Mouse (Mus musculus) liver, adult 2 months (tissue): Measurements from ENCODE around the gene Bmpr1a. TPM values are rescaled to one million over a fixed set of nuclear protein-coding genes. Genes with fewer than 3 reads are reported as not detected.
A peak's percentile ranks its signal among the peaks of the same experiment; 100 is the strongest.
"Not testable (repeated sequence)": the region's sequence is repeated elsewhere in the genome, so short reads cannot be mapped to it uniquely, and the experiment has no call there.

Source experiments
- DNase-seq: peaks from one replicate; pipeline ENCODE4 v3.0.0-alpha.2; 2011; ENCODE audit warnings: low read depth, low spot score; ENCODE audit errors: extremely low read depth
- H3K27ac ChIP-seq: fragments of 200-500 bp; replicated peaks from 2 replicates; pipeline ENCODE4 v1.5.1; 2012; ENCODE audit warnings: low read depth, mild to moderate bottlenecking, control low read depth, inconsistent platforms, low read length; ENCODE audit not compliant: insufficient read depth
- H3K27me3 ChIP-seq: fragments of 200-500 bp; 2 replicates; pipeline ENCODE4 v1.6.1; 2012; ENCODE audit warnings: mild to moderate bottlenecking, moderate library complexity, low read length, inconsistent platforms; ENCODE audit not compliant: control insufficient read depth, insufficient read depth
- H3K36me3 ChIP-seq: fragments of 200-500 bp; 2 replicates; pipeline ENCODE4 v1.6.1; 2012; ENCODE audit warnings: low read length, inconsistent platforms; ENCODE audit not compliant: control insufficient read depth, insufficient read depth
- H3K4me1 ChIP-seq: fragments of 200-500 bp; 2 replicates; pipeline ENCODE4 v1.6.1; 2011; ENCODE audit warnings: low read length; ENCODE audit not compliant: control insufficient read depth, insufficient read depth
- H3K4me3 ChIP-seq: fragments of 200-500 bp; 2 replicates; pipeline ENCODE4 v1.5.1; 2011; ENCODE audit warnings: low read depth, mild to moderate bottlenecking, control low read depth, low read length, moderate library complexity; ENCODE audit not compliant: insufficient read depth
- H3K79me2 ChIP-seq: fragments of 200-500 bp; 2 replicates; pipeline ENCODE4 v1.6.1; 2012; ENCODE audit warnings: inconsistent platforms, mild to moderate bottlenecking, low read length, moderate library complexity; ENCODE audit not compliant: control insufficient read depth, insufficient read depth
- H3K9ac ChIP-seq: fragments of 200-500 bp; 2 replicates; pipeline ENCODE4 v1.6.1; 2012; ENCODE audit warnings: low read depth, mild to moderate bottlenecking, control low read depth, inconsistent platforms, low read length
- CTCF ChIP-seq: fragments of 200-500 bp; IDR thresholded peaks from 2 replicates; pipeline ENCODE4 v1.5.1; 2011; ENCODE audit warnings: low read depth, low read length, control low read depth
- POLR2A ChIP-seq: fragments of 200-500 bp; IDR thresholded peaks from 2 replicates; pipeline ENCODE4 v1.6.1; 2011; ENCODE audit warnings: low read length, control low read depth; ENCODE audit not compliant: insufficient read depth; ENCODE audit errors: extremely low read depth
- WGBS: fragments of 180-500 bp; shearing (Covaris S2); methylation state at CpG from one replicate; pipeline ENCODE4 v1.1.7; 2018; 5-methylcytosine and 5-hydroxymethylcytosine counted together
- polyA plus RNA-seq: library from polyadenylated mRNA; depleted of rRNA; stranded (reverse); fragments of >200 nt; gene quantifications from 2 replicates; pipeline ENCODE4 v1.2.3, GENCODE M21; 2012
- total RNA-seq: library from RNA; depleted of rRNA; stranded (reverse); fragments of >200 nt; gene quantifications from 2 replicates; pipeline ENCODE4 v1.2.3, GENCODE M21; 2014

The Bmpr1a gene
- total and polyA plus RNA-seq, 2 experiments = 4.5 to 20.4 TPM

- Histone ChIP-seq H3K79me2 (no peaks in the 10 kb centered on the region), H3K27me3 (no peaks in the 10 kb centered on the region), H3K36me3 (no peaks in the 10 kb centered on the region), H3K4me1 (no peaks in the 10 kb centered on the region), H3K4me3 (no peak overlapping the region), H3K9ac (no peak overlapping the region), H3K27ac (no peak overlapping the region)
- TF ChIP-seq CTCF = peak; percentile 83
- TF ChIP-seq POLR2A = no peak
- DNase-seq = no peak
- WGBS = 89% methylated on average over 6 of the region's 6 CpGs
These were observed 130.5 kb downstream of the Bmpr1a start for GRCm38 (mm10) chr14:34372646-34373045.

- WGBS = 20% methylated on average over 2 of the region's 2 CpGs
- no peak overlapping the region for H3K9ac ChIP-seq
- no peaks in the 10 kb centered on the region for H3K4me1 ChIP-seq
- no peaks in the 10 kb centered on the region for H3K36me3 ChIP-seq
- H3K4me3 ChIP-seq = no peak overlapping the region
- H3K79me2 ChIP-seq = no peaks in the 10 kb centered on the region
- no peak for TF ChIP-seq CTCF
- TF ChIP-seq POLR2A = no peak
- H3K27ac ChIP-seq = no peak overlapping the region
- peak; percentile 28 for DNase-seq
- no peaks in the 10 kb centered on the region for H3K27me3 ChIP-seq
These were observed 131.4 kb downstream of the Bmpr1a start for GRCm38 (mm10) chr14:34371763-34372162.

- no peak for TF ChIP-seq CTCF
- no peak for TF ChIP-seq POLR2A
- no peak for DNase-seq
These were observed 132.2 kb downstream of the Bmpr1a start for GRCm38 (mm10) chr14:34370921-34371320.

GRCm38 (mm10) chr14:34370203-34370602 is 132.9 kb downstream of the Bmpr1a start:
- no peaks in the 10 kb centered on the region for H3K79me2 ChIP-seq
- no peaks in the 10 kb centered on the region for H3K36me3 ChIP-seq
- DNase-seq = peak; percentile 53
- no peaks in the 10 kb centered on the region for H3K27me3 ChIP-seq
- TF ChIP-seq CTCF = peak; percentile 81
- no peak for TF ChIP-seq POLR2A
- H3K4me1 ChIP-seq = no peaks in the 10 kb centered on the region
- H3K4me3 ChIP-seq = no peak overlapping the region
- no peak overlapping the region for H3K9ac ChIP-seq
- WGBS = 61% methylated on average over 3 of the region's 3 CpGs
- no peak overlapping the region for H3K27ac ChIP-seq

More at GRCm38 (mm10) chr14:34370921-34371320, 132.2 kb downstream of the Bmpr1a start:
- Histone ChIP-seq H3K36me3 (no peaks in the 10 kb centered on the region), H3K27ac (no peak overlapping the region), H3K9ac (no peak overlapping the region), H3K79me2 (no peaks in the 10 kb centered on the region), H3K4me3 (no peak overlapping the region), H3K4me1 (no peaks in the 10 kb centered on the region), H3K27me3 (no peaks in the 10 kb centered on the region)
- WGBS = 92% methylated on average over 3 of the region's 3 CpGs

- 94% methylated on average over 2 of the region's 2 CpGs for WGBS
These were observed 138.0 kb downstream of the Bmpr1a start for GRCm38 (mm10) chr14:34365147-34365507.

GRCm38 (mm10) chr14:34364254-34365146 is 138.6 kb downstream of the Bmpr1a start:
- WGBS = 95% methylated on average over 15 of the region's 15 CpGs
- not testable (repeated sequence) for DNase-seq, H3K36me3 ChIP-seq, H3K79me2 ChIP-seq, H3K27me3 ChIP-seq, H3K9ac ChIP-seq, H3K27ac ChIP-seq
- Histone ChIP-seq H3K4me1 (peaks cover 12% of the 10 kb centered on the region), H3K4me3 (peak overlapping the region; percentile 44; the same call in 1 of the 2 replicates)

More at GRCm38 (mm10) chr14:34365147-34365507, 138.0 kb downstream of the Bmpr1a start:
- H3K9ac ChIP-seq = no peak overlapping the region
- H3K4me1 ChIP-seq = peaks cover 8% of the 10 kb centered on the region
- no peak for DNase-seq
- no peaks in the 10 kb centered on the region for H3K27me3 ChIP-seq
- TF ChIP-seq POLR2A (no peak), CTCF (no peak)
- H3K36me3 ChIP-seq = no peaks in the 10 kb centered on the region
- no peak overlapping the region for H3K4me3 ChIP-seq
- no peak overlapping the region for H3K27ac ChIP-seq
- no peaks in the 10 kb centered on the region for H3K79me2 ChIP-seq
